Mouse (Mus musculus) spleen, postnatal 14 days (tissue): ENCODE results near the gene Lrrc9.
A peak's percentile ranks its signal among the peaks of the same experiment; 100 is the strongest.

ENCODE experiments used
- DNase-seq, 2 experiments: peaks; one replicate each; pipeline ENCODE4 v3.0.0; 2021 to 2022; ENCODE audit warnings: low spot score in 2 of 2

The Lrrc9 gene

GRCm38 (mm10) chr12:72441839-72442576 is at the start of gene Lrrc9:
TSS of gene Lrrc9 (plus strand) at chr12:72441866.
- no peak for DNase-seq

GRCm38 (mm10) chr12:72393046-72393805 is 48.4 kb upstream of the Lrrc9 start:
- DNase-seq: no peak

GRCm38 (mm10) chr12:72405031-72405430 is 36.6 kb upstream of the Lrrc9 start:
- DNase-seq: no peak

GRCm38 (mm10) chr12:72407146-72407545 is 34.5 kb upstream of the Lrrc9 start:
- no peak for DNase-seq

- no peak for DNase-seq
Observed at GRCm38 (mm10) chr12:72407721-72408110, 34.0 kb upstream of the Lrrc9 start.

- no peak for DNase-seq
Observed at GRCm38 (mm10) chr12:72408111-72408891, 33.4 kb upstream of the Lrrc9 start.

GRCm38 (mm10) chr12:72408954-72409353 is 32.7 kb upstream of the Lrrc9 start, which contains the start of gene Rtn1:
TSS of gene Rtn1 (minus strand) at chr12:72409054.
- no peak for DNase-seq

- DNase-seq: no peak
Observed at GRCm38 (mm10) chr12:72417762-72418161, 23.9 kb upstream of the Lrrc9 start.

- DNase-seq: no peak
Observed at GRCm38 (mm10) chr12:72422681-72423080, 19.0 kb upstream of the Lrrc9 start.

- peak in 1 of 2 experiments; percentile 27 for DNase-seq
Observed at GRCm38 (mm10) chr12:72427722-72428126, 13.9 kb upstream of the Lrrc9 start.

- no peak for DNase-seq
Observed at GRCm38 (mm10) chr12:72432209-72432608, 9.5 kb upstream of the Lrrc9 start.

- DNase-seq: no peak
Observed at GRCm38 (mm10) chr12:72433241-72433865, 8.3 kb upstream of the Lrrc9 start.

GRCm38 (mm10) chr12:72437676-72438341 is 3.9 kb upstream of the Lrrc9 start:
- no peak for DNase-seq

GRCm38 (mm10) chr12:72438961-72439480 is 2.6 kb upstream of the Lrrc9 start:
- no peak for DNase-seq

GRCm38 (mm10) chr12:72453941-72454340 is 12.3 kb downstream of the Lrrc9 start:
- no peak for DNase-seq

GRCm38 (mm10) chr12:72461191-72461893 is 19.7 kb downstream of the Lrrc9 start:
- DNase-seq: no peak

- DNase-seq: peak in 1 of 2 experiments; percentile 19
Observed at GRCm38 (mm10) chr12:72461894-72462530, 20.3 kb downstream of the Lrrc9 start.

- DNase-seq: no peak
Observed at GRCm38 (mm10) chr12:72465826-72466501, 24.3 kb downstream of the Lrrc9 start.

- DNase-seq: no peak
Observed at GRCm38 (mm10) chr12:72467269-72467668, 25.6 kb downstream of the Lrrc9 start.
